18 mouse cellular contexts compared by ENCODE assay signal in genomic region chr6:14130392-14131144, GRCm38 (mm10).
"Had no signal": no experiment of that assay in that cellular context is flagged by ENCODE, and none has a peak within 500 bp of the region (broad histone marks: within the 10 kb centered on the region; RNA-seq: fewer than 3 reads in every experiment).

No protein-coding gene starts in this region.

- H3K36me3 ChIP-seq: limb, embryonic 12.5 days; liver, embryonic 13.5 days; lung, embryonic 15.5 days; midbrain, embryonic 15.5 days; neural tube, embryonic 12.5 days had no signal

- H3K4me1 ChIP-seq: limb, embryonic 12.5 days; liver, embryonic 13.5 days; lung, embryonic 15.5 days; megakaryocyte, embryonic 14.5 days; midbrain, embryonic 15.5 days; neural tube, embryonic 12.5 days had no signal

- H3K9ac ChIP-seq: limb, embryonic 12.5 days; liver, embryonic 13.5 days; liver, postnatal 0 days; lung, embryonic 15.5 days; midbrain, embryonic 15.5 days; neural tube, embryonic 12.5 days had no signal

- H3K9me3 ChIP-seq: limb, embryonic 12.5 days; liver, embryonic 13.5 days; lung, embryonic 15.5 days; midbrain, embryonic 15.5 days; neural tube, embryonic 12.5 days had no signal

- DNase-seq: kidney, adult 8-10 months; kidney, postnatal 36 days; liver; liver, embryonic 13.5 days; liver, postnatal 0 days; lung, postnatal 14 days; right cerebral cortex, postnatal 4 days; spleen, adult 18-20 months; thymus, adult 18-20 months; thymus, postnatal 25 days had no signal

- H3K4me3 ChIP-seq: limb, embryonic 12.5 days; liver, embryonic 13.5 days; lung, embryonic 15.5 days; megakaryocyte, embryonic 14.5 days; midbrain, embryonic 15.5 days; neural tube, embryonic 12.5 days had no signal

- H3K27ac ChIP-seq: kidney, postnatal 0 days; limb, embryonic 12.5 days; liver, embryonic 13.5 days; lung, embryonic 15.5 days; macrophage; midbrain, embryonic 15.5 days; neural tube, embryonic 12.5 days had no signal

- ATAC-seq: liver, postnatal 0 days; midbrain, embryonic 15.5 days had no signal

- H3K4me2 ChIP-seq: limb, embryonic 12.5 days; liver, embryonic 13.5 days; lung, embryonic 15.5 days; midbrain, embryonic 11.5 days; midbrain, embryonic 15.5 days; neural tube, embryonic 12.5 days had no signal

- H3K27me3 ChIP-seq: limb, embryonic 12.5 days; liver, embryonic 13.5 days; lung, embryonic 15.5 days; megakaryocyte, embryonic 14.5 days; midbrain, embryonic 15.5 days; neural tube, embryonic 12.5 days had no signal
